Mouse (Mus musculus) frontal cortex, postnatal 36 days (tissue): Measurements from ENCODE around the gene Gm6592.
A peak's percentile ranks its signal among the peaks of the same experiment; 100 is the strongest.
"Not testable (repeated sequence)": the region's sequence is repeated elsewhere in the genome, so short reads cannot be mapped to it uniquely, and the experiment has no call there.

Source experiments
- DNase-seq, 2 experiments: peaks; one replicate each; pipeline ENCODE4 v3.0.0; 2022; ENCODE audit warnings: low spot score in 2 of 2

The Gm6592 gene

DNA sequence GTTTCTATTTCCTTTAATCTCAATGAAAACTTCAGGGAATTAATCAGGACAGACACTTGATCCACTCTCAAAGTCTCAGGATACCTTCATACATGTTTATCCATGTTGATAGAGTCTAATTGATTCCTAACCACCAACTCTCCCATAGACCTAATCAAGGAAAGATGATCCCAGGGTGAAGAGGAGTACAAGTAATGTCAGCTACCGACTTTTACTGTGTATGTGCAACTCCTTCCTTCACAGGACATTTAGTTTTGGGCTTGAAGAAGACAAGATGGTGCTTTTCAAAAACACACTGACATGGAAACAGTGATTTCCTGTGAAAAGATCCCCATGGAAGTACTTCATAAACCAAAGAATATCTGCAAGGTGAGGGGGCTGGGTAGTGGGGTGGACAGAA lies at the start of gene Gm6592:
TSS of gene Gm6592 (plus strand) at position 301 of the 400 bp plus-strand sequence.
- no peak for DNase-seq

GRCm38 (mm10) chrX:8803391-8803790 lies 40.4 kb upstream of the Gm6592 start, which contains the start of gene Ssxb5:
Gene Ssxb5 (plus strand): TSS chrX:8803691.
- DNase-seq, result not testable (repeated sequence)

DNA sequence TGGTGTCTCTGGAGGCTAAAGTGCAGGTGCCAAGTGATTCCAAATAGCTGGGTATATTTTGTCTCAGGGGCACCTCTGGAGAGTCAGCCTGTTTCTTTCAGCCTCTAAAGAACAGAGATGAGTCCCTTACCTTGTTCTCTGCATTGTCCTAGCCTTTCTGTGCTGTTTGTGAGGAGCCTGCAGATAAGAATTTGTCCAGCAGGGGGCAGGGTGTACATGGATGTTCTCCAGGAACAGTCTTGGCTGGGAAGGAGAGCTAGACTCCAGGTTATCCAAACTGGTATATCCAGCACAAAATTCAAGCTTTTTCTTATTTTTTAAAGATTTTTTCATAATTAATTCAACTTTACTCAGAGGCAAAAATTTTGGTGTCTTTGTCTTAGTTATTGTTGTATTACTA lies 11.8 kb upstream of the Gm6592 start:
- DNase-seq, result peak; percentile 30 to 65

DNA sequence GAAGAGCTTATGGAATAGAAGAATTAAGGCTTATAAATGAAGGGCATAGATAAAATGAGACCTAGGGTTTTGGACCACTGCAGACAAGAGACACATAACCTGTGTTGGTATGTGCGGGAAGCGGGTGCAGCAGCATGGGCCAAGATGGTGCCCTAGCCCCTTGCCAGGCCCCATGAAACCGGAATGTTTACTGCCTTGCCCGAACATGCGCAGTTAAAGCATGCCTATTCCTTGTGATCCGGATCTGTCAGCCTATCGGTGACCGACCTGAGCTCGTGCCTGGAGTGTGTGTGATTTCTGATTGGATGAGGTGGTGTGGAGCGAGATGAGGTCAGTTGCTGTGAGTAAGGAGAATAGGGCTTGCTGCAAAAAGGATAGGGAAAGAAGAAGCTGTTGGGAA lies 8.7 kb downstream of the Gm6592 start:
- no peak for DNase-seq

DNA sequence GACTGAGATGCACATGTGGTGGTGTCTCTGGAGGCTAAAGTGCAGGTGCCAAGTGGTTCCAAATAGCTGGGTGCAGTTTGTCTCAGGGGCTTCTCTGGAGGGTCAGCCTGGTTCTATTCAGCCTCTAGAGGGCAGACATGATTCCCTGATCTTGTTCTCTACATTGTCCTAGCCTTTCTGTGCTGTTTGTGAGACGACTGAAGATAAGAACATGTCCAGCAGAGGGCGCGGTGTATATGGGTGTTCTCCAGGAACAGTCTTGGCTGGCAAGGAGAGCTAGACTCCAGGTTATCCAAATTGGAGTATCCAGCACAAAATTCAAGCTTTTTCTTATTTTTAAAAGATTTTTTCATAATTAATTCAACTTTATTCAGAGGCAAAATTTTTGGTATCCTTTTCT lies 20.5 kb downstream of the Gm6592 start:
- peak; percentile 51 to 87 for DNase-seq

- not testable (repeated sequence) for DNase-seq
Measured at GRCm38 (mm10) chrX:8873953-8874352, 30.2 kb downstream of the Gm6592 start, which contains the start of gene Gm5751. Gene Gm5751 (plus strand): TSS chrX:8874253.

DNA sequence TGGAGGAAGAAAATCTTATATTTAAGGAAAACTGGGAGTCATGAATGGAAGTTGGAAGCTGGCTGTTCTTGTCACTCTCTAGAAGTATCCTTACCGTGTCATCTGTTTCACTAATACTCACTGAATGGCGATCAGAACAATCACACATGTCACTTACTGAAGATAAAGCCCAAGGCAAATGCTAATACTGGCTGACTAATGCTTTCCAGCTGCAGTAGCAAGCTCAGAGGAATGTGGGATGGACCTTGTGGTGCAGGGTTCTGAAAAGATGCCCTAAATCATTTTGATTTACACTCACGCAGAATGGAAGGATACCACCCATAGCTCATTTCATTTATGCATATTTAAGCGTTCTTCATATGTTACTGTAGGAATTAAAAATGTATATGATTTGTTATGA lies 40.5 kb downstream of the Gm6592 start:
- DNase-seq, result no peak

- no peak for DNase-seq
Measured at GRCm38 (mm10) chrX:8891975-8892342, 48.2 kb downstream of the Gm6592 start.

- peak; percentile 51 to 57 for DNase-seq
Measured at GRCm38 (mm10) chrX:8892343-8893155, 48.8 kb downstream of the Gm6592 start, which contains the start of gene B630019K06Rik. Gene B630019K06Rik (plus strand): TSS chrX:8892382.

DNA sequence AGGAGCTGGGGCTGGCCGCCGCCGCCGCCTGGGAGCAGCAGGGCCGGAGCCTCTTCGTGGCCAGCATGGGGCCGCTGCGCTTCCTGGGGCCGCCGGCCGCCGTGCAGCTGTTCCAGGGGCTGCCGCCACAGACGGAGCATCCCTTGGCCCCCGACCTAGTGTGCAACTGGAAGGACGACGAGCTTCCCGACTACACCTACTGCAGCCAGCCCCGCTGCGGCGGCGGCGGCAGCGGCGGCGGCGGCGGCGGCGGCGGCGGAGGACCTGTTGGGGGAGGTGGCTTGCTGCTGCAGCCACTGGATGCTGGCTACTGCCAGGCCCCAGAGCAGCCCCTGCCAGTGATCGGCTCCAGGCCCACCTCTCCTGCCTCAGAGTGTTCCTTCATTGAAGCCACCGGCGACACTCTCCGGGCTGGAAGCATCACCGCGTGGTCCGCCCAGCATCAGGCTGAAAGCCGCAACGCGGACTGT lies 49.4 kb downstream of the Gm6592 start:
- DNase-seq, result peak; percentile 8 to 9
